Mouse (Mus musculus) heart, postnatal 14 days (tissue): Measurements from ENCODE around the gene Brms1. TPM values are rescaled to one million over a fixed set of nuclear protein-coding genes. Genes with fewer than 3 reads are reported as not detected.

ENCODE experiments used
- DNase-seq, 2 experiments: peaks; one replicate each; pipeline ENCODE4 v3.0.0; 2021 to 2022
- intact Hi-C: fragments of 180-260 bp; cut with DNase I; formaldehyde crosslinking; loops from one replicate; pipeline ENCODE4 v1.15.1; 2025
- total RNA-seq, 2 experiments: library from RNA; stranded (reverse); gene quantifications; 2 replicates each; pipeline ENCODE4 v1.2.3; 2021

The Brms1 gene
- total RNA-seq, 2 experiments from 2014 or later, result 12.9 to 14.8 TPM

GRCm38 (mm10) chr19:5037678-5038571 lies 3.2 kb upstream of the Brms1 start:
- intact Hi-C loops, result no loop called here
- peak; percentile 79 for DNase-seq

DNA sequence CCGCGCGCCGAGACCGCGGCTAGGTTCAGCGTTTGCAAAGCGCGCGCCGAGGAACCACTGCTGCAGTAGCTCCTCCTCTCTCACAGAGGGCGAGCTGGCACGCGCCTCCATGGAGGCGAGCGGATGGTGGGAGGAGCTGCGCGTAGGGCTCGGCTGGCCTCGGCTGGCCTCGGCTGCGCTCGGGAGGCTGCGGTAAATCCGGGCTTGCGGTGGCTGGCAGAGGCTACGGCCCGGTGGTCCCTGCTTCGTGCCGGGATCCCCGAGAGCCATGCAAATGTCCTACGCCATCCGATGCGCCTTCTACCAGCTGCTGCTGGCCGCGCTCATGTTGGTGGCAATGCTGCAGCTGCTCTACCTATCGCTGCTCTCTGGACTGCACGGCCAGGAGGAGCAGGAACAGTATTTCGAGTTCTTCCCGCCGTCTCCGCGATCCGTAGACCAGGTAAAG lies 2.4 kb upstream of the Brms1 start, which contains the start of the genes B4gat1 and AC124502.3:
TSS of gene B4gat1 (plus strand) at position 118 of the 448 bp plus-strand sequence.
TSS of gene AC124502.3 (plus strand) at position 183 of the 448 bp plus-strand sequence.
- DNase-seq, result peak; percentile 91 to 93
- intact Hi-C loops, result no loop called here

DNA sequence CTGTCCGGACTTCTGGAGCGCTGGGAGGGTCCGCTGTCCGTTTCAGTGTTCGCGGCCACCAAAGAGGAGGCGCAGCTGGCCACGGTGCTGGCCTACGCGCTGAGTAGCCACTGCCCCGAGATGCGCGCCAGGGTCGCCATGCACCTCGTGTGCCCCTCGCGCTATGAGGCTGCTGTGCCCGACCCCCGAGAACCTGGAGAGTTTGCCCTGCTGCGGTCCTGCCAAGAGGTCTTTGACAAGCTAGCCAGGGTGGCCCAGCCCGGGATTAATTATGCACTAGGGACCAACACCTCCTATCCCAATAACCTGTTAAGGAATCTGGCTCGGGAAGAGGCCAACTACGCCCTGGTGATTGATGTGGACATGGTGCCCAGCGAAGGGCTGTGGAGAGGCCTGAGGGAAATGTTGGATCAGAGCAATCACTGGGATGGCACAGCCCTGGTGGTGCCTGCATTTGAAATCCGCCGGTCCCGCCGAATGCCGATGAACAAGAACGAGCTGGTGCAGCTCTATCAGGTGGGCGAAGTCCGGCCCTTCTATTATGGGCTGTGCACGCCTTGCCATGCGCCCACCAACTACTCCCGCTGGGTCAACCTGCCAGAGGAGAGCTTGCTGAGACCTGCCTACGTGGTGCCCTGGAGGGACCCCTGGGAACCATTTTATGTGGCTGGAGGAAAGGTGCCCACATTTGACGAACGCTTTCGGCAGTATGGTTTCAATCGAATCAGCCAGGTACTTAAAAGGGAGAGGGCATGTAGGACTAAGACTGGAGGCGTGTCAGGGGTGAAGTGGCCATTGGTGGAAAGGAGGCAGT lies 1.6 kb upstream of the Brms1 start:
- intact Hi-C loops, result no loop called here
- no peak for DNase-seq

DNA sequence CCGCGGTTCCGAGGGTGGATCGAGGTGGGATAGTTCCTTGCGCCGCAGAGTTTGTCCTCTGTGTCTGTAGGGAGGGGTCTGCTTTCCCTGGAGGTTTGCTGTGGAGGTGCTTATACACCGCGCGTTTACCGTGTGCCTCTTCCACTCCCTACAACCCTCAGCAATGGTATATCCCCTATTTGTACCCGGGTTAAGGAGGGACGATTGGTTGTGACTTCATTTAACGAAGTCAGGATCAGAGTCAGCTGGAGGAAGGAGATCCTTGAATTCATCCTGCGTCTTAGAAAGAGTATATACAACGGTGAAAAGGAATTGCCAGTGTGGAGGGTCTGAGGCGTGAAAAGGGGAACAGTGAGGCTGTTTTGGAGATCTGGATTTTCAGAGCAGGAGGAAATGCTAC lies 434 bp downstream of the Brms1 start:
- intact Hi-C loops, result no loop called here
- DNase-seq, result no peak

DNA sequence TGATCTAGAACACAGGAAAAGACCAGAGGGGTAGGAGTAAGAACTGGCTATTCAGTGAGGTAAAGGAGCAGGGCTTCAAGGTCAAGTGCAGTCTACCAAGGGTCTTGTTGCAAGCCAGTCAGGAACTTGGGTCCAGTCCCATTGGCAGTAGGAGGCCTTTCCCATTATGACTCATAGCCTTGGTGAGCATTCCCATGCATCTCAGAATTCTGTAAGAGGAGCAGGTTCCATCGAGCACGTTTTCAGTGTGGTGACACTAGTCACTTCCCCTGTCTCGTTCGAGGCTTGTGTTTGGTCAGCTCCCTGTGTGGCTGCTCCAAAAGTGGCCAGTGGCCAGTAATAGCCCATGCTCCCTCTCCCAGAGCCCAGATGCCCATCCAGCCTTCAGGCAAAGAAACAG lies 4.4 kb downstream of the Brms1 start:
- DNase-seq, result no peak
- intact Hi-C loops, result no loop called here

DNA sequence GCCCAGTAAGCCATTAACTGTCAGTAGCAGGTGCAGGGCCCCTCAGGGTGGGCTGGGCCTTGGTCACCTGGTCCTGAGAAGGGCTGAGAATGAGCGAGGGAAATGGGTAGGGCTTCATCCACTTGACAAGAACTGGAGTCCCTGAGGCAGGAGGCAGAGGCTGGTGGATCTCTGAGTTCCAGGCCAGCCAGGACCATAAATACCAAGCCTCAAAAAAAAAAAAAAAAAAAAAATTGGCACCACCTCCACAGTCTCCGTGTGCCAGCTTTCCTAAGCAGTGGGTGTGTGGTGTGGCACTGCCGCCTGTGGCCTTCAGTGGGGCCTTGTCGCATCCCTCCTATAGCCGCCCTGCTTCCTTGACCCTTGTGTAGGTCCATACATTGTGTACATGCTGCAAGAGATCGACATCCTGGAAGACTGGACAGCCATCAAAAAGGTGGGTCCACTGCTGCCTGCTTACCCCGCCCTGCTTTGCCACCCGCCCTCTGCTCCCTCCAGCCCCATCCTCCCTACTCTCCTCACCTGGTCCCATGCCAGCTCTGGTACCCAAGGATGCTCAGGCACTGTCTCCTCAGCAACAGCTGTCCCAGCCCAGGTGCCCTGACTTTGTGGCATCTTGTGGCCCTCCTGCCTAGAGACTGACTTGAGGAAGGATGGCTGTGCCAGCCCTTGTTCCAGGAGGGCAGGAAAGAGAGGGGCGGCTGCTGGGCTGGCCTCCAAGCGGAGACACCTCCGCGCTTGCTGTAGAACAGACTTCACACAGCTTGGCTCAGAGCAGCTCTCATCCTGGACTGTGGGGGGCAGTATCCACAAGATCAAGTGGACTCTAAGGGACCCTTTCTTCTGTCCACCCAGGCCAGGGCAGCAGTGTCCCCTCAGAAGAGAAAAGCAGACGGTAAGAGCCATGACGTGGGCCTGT lies 7.2 kb downstream of the Brms1 start:
- intact Hi-C loops, result no loop called here
- no peak for DNase-seq

DNA sequence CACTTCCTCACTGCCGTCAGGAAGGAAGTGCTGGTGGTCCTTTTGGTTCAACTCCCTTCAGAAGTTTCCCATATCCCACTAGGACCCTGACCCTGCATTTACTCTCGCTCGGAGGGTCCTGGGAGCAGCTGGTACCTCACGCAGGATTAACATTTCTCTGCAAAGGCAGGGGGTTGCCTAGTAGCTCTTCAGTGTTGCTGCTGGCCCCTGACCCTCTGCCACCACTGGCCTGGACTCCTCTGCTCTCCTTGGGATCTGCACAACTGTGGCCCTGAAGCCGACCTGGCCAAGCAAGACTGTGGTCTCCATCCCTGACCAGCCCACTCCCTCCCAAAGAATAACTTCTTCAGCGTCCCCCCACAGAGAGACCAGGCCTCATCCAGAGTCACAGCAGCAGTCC lies 8.2 kb downstream of the Brms1 start:
- intact Hi-C loops, result no loop called here
- DNase-seq, result no peak

DNA sequence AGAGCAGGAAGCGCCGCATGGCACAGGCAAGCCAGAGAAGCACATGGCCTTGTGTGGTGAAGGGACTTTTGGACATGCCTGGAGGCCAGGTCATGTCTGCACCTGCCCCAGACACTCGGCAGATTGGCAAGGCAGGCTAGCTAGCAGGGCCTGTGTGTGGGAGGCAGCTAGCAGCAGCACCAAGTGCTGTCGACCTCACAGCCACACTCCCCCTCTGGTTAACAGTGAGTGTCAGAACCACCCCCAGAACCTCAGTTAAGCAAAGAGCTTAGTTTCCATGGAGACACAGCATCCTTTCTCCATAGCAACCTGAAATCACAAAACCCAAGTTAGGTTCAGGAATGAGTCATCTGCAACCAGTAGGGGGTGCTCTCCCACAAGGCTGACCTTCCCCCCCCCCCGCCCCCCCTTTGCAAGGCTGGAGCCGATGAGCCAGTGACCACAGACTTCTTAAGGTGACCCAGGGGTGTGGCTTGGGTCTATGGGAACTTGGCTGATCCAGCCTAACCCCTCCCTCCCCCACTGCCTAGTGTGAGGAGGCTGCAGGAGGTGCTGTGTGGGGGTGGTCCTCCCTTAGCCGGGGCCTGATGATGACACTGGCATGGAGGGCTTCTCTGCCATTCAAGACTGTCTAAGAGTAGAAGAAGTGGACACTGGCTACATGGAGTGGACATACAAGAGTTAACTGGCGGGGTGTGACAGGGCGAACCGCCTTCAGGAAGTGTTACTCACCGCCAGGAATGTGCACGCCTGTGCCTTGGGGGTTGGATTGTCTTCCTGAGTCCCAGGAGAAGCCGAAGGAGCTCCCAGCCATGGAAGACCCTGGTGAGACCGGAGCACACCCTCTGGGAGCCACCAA lies 9.1 kb downstream of the Brms1 start, which contains the start of gene Rin1:
TSS of gene Rin1 (plus strand) at position 435 of the 859 bp plus-strand sequence.
- intact Hi-C loops, result no loop called here

GRCm38 (mm10) chr19:5051031-5051430 lies 9.9 kb downstream of the Brms1 start:
- intact Hi-C loops, result no loop called here
- peak in 1 of 2 experiments; percentile 23 for DNase-seq

More for the DNA sequence above, 9.1 kb downstream of the Brms1 start, which contains the start of gene Rin1:
- DNase-seq, result peak; percentile 48 to 54

GRCm38 (mm10) chr19:5051515-5051914 lies 10.4 kb downstream of the Brms1 start:
- DNase-seq, result no peak
- intact Hi-C loops, result no loop called here

GRCm38 (mm10) chr19:5052166-5052822 lies 11.1 kb downstream of the Brms1 start:
- DNase-seq, result no peak
- intact Hi-C loops, result no loop called here

DNA sequence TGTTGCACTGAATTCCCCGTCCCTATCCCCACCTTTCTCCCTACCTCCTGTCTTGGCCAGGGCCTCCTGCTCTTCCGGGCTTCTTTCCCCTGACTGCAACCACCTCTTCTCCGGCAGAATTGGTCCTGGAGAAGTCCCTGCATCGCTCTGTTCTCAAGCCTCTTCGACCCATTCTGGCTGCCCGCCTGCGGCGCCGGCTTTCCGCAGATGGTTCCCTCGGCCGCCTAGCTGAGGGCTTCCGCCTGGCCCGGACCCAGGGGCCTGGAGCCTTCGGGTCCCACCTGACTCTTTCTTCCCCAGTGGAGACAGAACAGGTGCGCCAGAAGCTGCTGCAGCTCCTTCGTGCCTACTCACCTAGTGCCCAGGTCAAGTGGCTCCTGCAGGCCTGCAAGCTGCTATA lies 11.7 kb downstream of the Brms1 start:
- intact Hi-C loops, result no loop called here
- DNase-seq, result no peak

GRCm38 (mm10) chr19:5053909-5054308 lies 12.8 kb downstream of the Brms1 start:
- peak; percentile 57 to 68 for DNase-seq
- intact Hi-C loops, result no loop called here

- intact Hi-C loops, result loop anchor here (1.0 kb wide), 1 partner anchor 17 kb away; no protein-coding TSS in a partner anchor
- DNase-seq, result peak; percentile 50 to 67
These were observed 15.1 kb downstream of the Brms1 start for GRCm38 (mm10) chr19:5056251-5056650.

DNA sequence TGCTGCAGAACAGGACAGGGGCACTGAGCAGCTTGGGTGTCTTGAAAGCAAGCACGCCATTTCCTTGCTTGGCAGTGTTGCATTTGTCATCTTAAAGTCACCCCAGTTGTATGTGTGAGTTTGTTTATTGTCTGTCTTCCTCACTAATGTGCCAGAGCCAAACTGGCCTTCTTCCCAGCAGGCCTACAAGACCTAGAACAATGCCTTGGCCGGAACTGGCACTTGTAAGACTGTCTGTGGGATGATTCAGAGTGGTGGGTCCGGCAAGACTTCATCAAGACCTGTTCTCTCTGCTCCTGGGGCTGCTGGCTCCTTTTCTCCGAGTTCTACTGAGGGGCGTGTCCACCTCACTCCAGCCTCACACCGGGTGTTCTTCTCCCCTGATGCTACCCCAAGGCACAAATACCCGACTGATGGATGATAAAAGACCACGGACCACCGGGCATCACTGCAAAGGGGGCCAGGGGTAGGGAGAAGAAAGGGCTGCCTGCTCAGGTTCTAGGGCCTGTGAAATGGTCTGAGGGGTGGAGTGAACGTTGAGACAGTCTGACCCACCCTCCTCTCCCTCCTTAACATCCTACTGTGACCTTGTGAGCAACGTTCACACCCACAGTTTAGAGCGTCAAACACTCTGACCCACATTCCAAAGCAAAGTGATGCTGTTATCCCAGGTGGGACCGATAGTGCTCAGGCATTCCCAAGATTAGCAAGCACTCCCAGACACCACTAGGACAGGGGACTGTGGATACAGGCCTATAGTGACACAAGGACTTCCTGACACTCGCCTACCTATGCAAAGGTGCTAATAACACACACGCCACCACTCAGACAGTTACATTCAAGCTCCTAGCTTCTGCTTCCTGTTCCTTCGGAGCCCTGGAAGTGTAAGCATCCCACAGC lies 17.0 kb downstream of the Brms1 start:
- no peak for DNase-seq
- intact Hi-C loops, result no loop called here

GRCm38 (mm10) chr19:5058801-5059771 lies 17.9 kb downstream of the Brms1 start:
- peak; percentile 43 to 51 for DNase-seq

More at GRCm38 (mm10) chr19:5058801-5059771, 17.9 kb downstream of the Brms1 start:
- intact Hi-C loops, result no loop called here
